Mouse (Mus musculus) heart, embryonic 16.5 days (tissue): ENCODE data around the gene Tpbgl. TPM values are rescaled to one million over a fixed set of nuclear protein-coding genes. Genes with fewer than 3 reads are reported as not detected.

Experiments
- ATAC-seq: fragments of 200-750 bp; cut with Nextera tagmentation; replicated peaks from 2 replicates; pipeline ENCODE4 v1.8.0; 2017; ENCODE audit warnings: moderate number of reproducible peaks; ENCODE audit not compliant: insufficient read depth, low FRiP score; ENCODE audit errors: extremely low read depth
- H3K27ac ChIP-seq: fragments of 300-500 bp; sonication (generic); 2 replicates; pipeline ENCODE4 v1.5.1; 2014; ENCODE audit warnings: mild to moderate bottlenecking, low read length, control low read depth, moderate library complexity
- H3K27me3 ChIP-seq: fragments of 300-500 bp; sonication (generic); 2 replicates; pipeline ENCODE4 v1.6.1; 2014; ENCODE audit warnings: low read length, mixed read lengths; ENCODE audit not compliant: control insufficient read depth, insufficient read depth
- H3K36me3 ChIP-seq: fragments of 300-500 bp; sonication (generic); 2 replicates; pipeline ENCODE4 v1.6.1; 2014; ENCODE audit not compliant: control insufficient read depth, insufficient read depth
- H3K4me1 ChIP-seq: fragments of 300-500 bp; sonication (generic); 2 replicates; pipeline ENCODE4 v1.6.1; 2014; ENCODE audit warnings: low read length, mixed read lengths; ENCODE audit not compliant: control insufficient read depth, insufficient read depth
- H3K4me2 ChIP-seq: fragments of 300-500 bp; sonication (generic); 2 replicates; pipeline ENCODE4 v1.6.1; 2014; ENCODE audit warnings: low read depth, mild to moderate bottlenecking, control low read depth, low read length
- H3K4me3 ChIP-seq: fragments of 300-500 bp; sonication (generic); 2 replicates; pipeline ENCODE4 v1.5.1; 2014; ENCODE audit warnings: mild to moderate bottlenecking, control low read depth, low read length
- H3K9ac ChIP-seq: fragments of 300-500 bp; sonication (generic); 2 replicates; pipeline ENCODE4 v1.6.1; 2014; ENCODE audit warnings: low read length, control low read depth
- H3K9me3 ChIP-seq: fragments of 300-500 bp; sonication (generic); replicated peaks from 2 replicates; pipeline ENCODE4 v1.6.1; 2016; ENCODE audit warnings: low read length; ENCODE audit not compliant: control insufficient read depth
- WGBS: fragments of 180-500 bp; shearing (Covaris S2); extraction: QIAGEN DNeasy Blood & Tissue Kit; methylation state at CpG from one replicate; pipeline ENCODE4 v1.1.7; 2014; 5-methylcytosine and 5-hydroxymethylcytosine counted together
- polyA plus RNA-seq: library from polyadenylated mRNA; unstranded; fragments of >200 nt; fragmentation: Nextera tagmentation; extraction: Ambion mirVana; gene quantifications from 2 replicates; pipeline ENCODE4 v1.2.1, GENCODE M21; 2015

Tpbgl gene
- polyA plus RNA-seq, 1 experiment from 2014 or later: 2.5 TPM

GRCm38 (mm10) chr7:99665731-99666452, 39.0 kb upstream of the Tpbgl start:
- Histone ChIP-seq H3K9ac (no peak overlapping the region), H3K9me3 (no peaks in the 10 kb centered on the region), H3K27me3 (0 out of 2 replicates have a peak, but pooled peaks cover 7% of the 10 kb centered on the region), H3K4me2 (no peak overlapping the region), H3K36me3 (no peaks in the 10 kb centered on the region), H3K4me1 (peaks cover 19% of the 10 kb centered on the region), H3K4me3 (no peak overlapping the region), H3K27ac (no peak overlapping the region)
- whole genome bisulfite sequencing: 82% methylated on average over 10 of the region's 10 CpGs
- ATAC-seq: no peak

GRCm38 (mm10) chr7:99664571-99665485, 37.9 kb upstream of the Tpbgl start:
- Histone ChIP-seq H3K4me2 (no peak overlapping the region), H3K27ac (0 out of 2 replicates have a peak overlapping the region, but pooled peaks have one; percentile 38), H3K36me3 (no peaks in the 10 kb centered on the region), H3K27me3 (peaks cover 11% of the 10 kb centered on the region), H3K9ac (no peak overlapping the region), H3K4me3 (no peak overlapping the region), H3K9me3 (no peaks in the 10 kb centered on the region), H3K4me1 (peaks cover 19% of the 10 kb centered on the region)
- ATAC-seq: peak; percentile 33
- WGBS: 36% methylated on average over 11 of the region's 11 CpGs

- WGBS: 86% methylated on average over 9 of the region's 9 CpGs
- H3K4me2 ChIP-seq: no peak overlapping the region
- H3K27me3 ChIP-seq: peaks cover 15% of the 10 kb centered on the region
- ATAC-seq: no peak
- H3K36me3 ChIP-seq: no peaks in the 10 kb centered on the region
- H3K4me3 ChIP-seq: no peak overlapping the region
- no peak overlapping the region for H3K9ac ChIP-seq
- H3K27ac ChIP-seq: no peak overlapping the region
- peaks cover 19% of the 10 kb centered on the region for H3K4me1 ChIP-seq
- no peaks in the 10 kb centered on the region for H3K9me3 ChIP-seq
These were observed 36.8 kb upstream of the Tpbgl start for GRCm38 (mm10) chr7:99663507-99664220.

- Histone ChIP-seq H3K27me3 (peaks cover 12% of the 10 kb centered on the region), H3K4me1 (peaks cover 19% of the 10 kb centered on the region), H3K36me3 (no peaks in the 10 kb centered on the region), H3K27ac (no peak overlapping the region), H3K9me3 (no peaks in the 10 kb centered on the region), H3K4me2 (no peak overlapping the region), H3K4me3 (no peak overlapping the region), H3K9ac (no peak overlapping the region)
- 69% methylated on average over 2 of the region's 2 CpGs for WGBS
- ATAC-seq: no peak
These were observed 35.4 kb upstream of the Tpbgl start for GRCm38 (mm10) chr7:99662311-99662710.

- Histone ChIP-seq H3K4me2 (no peak overlapping the region), H3K36me3 (no peaks in the 10 kb centered on the region), H3K27ac (no peak overlapping the region), H3K27me3 (peaks cover 11% of the 10 kb centered on the region), H3K9me3 (no peaks in the 10 kb centered on the region), H3K4me1 (peaks cover 19% of the 10 kb centered on the region), H3K9ac (no peak overlapping the region), H3K4me3 (no peak overlapping the region)
- WGBS: 52% methylated on average over 14 of the region's 14 CpGs
- ATAC-seq: peak; percentile 49; the same call in 1 of the 2 replicates
These were observed 34.8 kb upstream of the Tpbgl start for GRCm38 (mm10) chr7:99661571-99662230.

GRCm38 (mm10) chr7:99661071-99661470, 34.2 kb upstream of the Tpbgl start:
- Histone ChIP-seq H3K4me3 (no peak overlapping the region), H3K27ac (no peak overlapping the region), H3K4me1 (peaks cover 19% of the 10 kb centered on the region), H3K9ac (no peak overlapping the region), H3K36me3 (no peaks in the 10 kb centered on the region), H3K27me3 (peaks cover 10% of the 10 kb centered on the region), H3K4me2 (no peak overlapping the region), H3K9me3 (no peaks in the 10 kb centered on the region)
- 84% methylated on average over 9 of the region's 9 CpGs for WGBS
- ATAC-seq: no peak

- no peak overlapping the region for H3K4me3 ChIP-seq
- H3K36me3 ChIP-seq: no peaks in the 10 kb centered on the region
- H3K9me3 ChIP-seq: no peaks in the 10 kb centered on the region
- H3K27ac ChIP-seq: no peak overlapping the region
- peaks cover 10% of the 10 kb centered on the region for H3K27me3 ChIP-seq
- H3K4me2 ChIP-seq: no peak overlapping the region
- H3K9ac ChIP-seq: no peak overlapping the region
- no peak for ATAC-seq
- 43% methylated on average over 12 of the region's 12 CpGs for WGBS
- H3K4me1 ChIP-seq: peaks cover 10% of the 10 kb centered on the region
These were observed 32.6 kb upstream of the Tpbgl start for GRCm38 (mm10) chr7:99659379-99660029.

GRCm38 (mm10) chr7:99654244-99654643, 27.3 kb upstream of the Tpbgl start:
- Histone ChIP-seq H3K27ac (no peak overlapping the region), H3K4me2 (no peak overlapping the region), H3K9me3 (no peaks in the 10 kb centered on the region), H3K4me1 (no peaks in the 10 kb centered on the region), H3K9ac (no peak overlapping the region), H3K4me3 (no peak overlapping the region), H3K27me3 (no peaks in the 10 kb centered on the region; the same call in 1 of the 2 replicates), H3K36me3 (no peaks in the 10 kb centered on the region)
- no peak for ATAC-seq
- WGBS: 54% methylated on average over 11 of the region's 11 CpGs
